Mouse (Mus musculus): Measurements from ENCODE around the gene Tssk1. TPM values are rescaled to one million over a fixed set of nuclear protein-coding genes. Genes with fewer than 3 reads are reported as not detected.

Tssk1 gene
- total RNA-seq, 1 experiment: not detected

DNA sequence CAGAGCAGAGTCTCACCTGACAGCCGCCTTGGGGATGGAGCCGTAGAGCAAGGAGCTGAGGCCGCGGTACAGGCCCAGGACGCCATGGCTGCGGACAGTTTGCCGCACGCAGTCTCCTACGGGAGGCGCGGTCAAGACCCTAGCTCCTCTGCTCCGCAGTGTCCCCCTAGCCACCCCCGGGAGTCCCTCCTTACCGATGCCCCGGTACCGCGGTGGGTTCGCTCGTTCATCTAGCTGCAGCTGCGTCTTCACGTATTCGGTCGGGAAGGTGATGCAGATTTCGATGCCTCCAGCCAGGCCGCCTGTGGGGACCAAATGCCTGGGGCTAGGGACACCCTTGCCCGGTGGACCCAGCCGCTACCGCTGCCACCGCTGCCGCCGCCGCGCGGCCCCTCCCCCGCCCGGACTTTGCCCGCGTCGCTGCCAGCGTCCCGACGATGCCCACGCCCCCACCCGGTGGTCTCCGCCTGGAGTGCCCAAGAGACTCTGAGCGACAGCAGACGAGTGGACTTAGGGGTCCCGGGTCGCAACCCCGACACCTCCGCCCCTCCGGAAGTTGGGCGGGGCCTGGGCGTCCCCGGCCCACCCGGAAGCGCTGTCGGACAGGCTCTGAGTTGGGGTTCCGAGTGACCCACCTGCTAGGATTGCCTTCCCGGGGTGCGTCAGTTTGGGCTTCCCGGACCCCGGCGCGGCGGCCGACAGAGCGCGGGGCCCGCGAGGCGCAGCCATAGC lies 33.5 kb downstream of the Tssk1 start:
- Histone ChIP-seq H3K27ac (ENCODE audit: insufficient read depth, low read depth, low read length, poor library complexity, severe bottlenecking) (peak overlapping the region; percentile 85), H3K9me3 (ENCODE audit: control insufficient read depth, insufficient read depth, low read depth, low read length) (no peaks in the 10 kb centered on the region), H3K36me3 (ENCODE audit: control insufficient read depth, insufficient read depth, low read length, poor library complexity, severe bottlenecking) (peaks cover 26% of the 10 kb centered on the region), H3K4me1 (ENCODE audit: control insufficient read depth in 2 of 2, insufficient read depth in 2 of 2, low read length in 2 of 2, poor library complexity in 1 of 2) (peaks cover 6 to 31% of the 10 kb centered on the region in 2 experiments; a peak in 3 of 4 replicates), H3K9ac (ENCODE audit: insufficient read depth, low read depth, low read length, poor library complexity, severe bottlenecking) (peak overlapping the region; percentile 87), H3K4me3 (ENCODE audit: insufficient read depth in 1 of 2, low read depth in 1 of 2, low read length in 2 of 2, poor library complexity in 1 of 2, severe bottlenecking in 1 of 2) (peak overlapping the region; percentile 88 to 92)
- in situ Hi-C loops (cut with MboI; ENCODE audit: low sequenced_read_pairs in 2 of 2, unreplicated experiment in 2 of 2): no loop called here
- no peak for DNase-seq (ENCODE audit: low read depth, low spot score)
- TF ChIP-seq HCFC1 (IDR thresholded peaks at IDR 0.05; ENCODE audit: borderline replicate concordance, insufficient read depth, low read length) (0 out of 2 replicates have a peak, but pooled peaks have one; percentile 25), MAFK (IDR thresholded peaks at IDR 0.05; ENCODE audit: insufficient read depth, low read depth, low read length) (no peak)

DNA sequence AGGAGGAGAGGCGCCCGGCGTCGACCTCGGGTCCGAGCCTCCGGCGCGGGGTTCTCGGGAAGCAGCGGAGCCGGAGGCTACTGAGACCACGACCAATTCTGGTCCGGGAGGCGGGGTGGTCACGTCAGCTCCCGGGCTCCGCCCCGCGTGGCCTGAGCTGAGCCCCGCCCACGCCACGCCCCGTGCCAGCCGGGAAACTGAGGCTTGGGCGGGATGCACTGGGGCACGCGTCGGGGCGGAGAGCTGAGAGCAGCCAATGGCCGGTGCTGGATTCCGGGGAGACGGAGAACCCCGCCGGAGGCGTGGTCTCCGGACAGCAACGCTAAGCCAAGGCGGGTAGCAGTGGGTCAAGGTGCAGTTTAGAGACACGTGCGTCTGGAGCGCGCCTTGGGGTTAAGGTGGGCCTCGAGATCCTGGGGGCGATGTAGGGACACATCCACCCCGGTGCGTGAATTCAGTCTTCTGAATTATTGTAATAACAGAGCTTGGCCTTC lies 34.1 kb downstream of the Tssk1 start, which contains the start of gene Slc25a1:
Slc25a1 (minus strand) TSS at position 133 of the 494 bp plus-strand sequence.
- DNase-seq (ENCODE audit: low read depth, low spot score): peak; percentile 55
- in situ Hi-C loops (cut with MboI; ENCODE audit: low sequenced_read_pairs in 2 of 2, unreplicated experiment in 2 of 2): no loop called here
- TF ChIP-seq ZNF384 (IDR thresholded peaks at IDR 0.05; ENCODE audit: low read depth, low read length): no peak
- TF ChIP-seq HCFC1 (IDR thresholded peaks at IDR 0.05; ENCODE audit: borderline replicate concordance, insufficient read depth, low read length): no peak
- no peak for TF ChIP-seq ZC3H11A (IDR thresholded peaks at IDR 0.05; ENCODE audit: borderline replicate concordance, low read depth, low read length)
- TF ChIP-seq CHD2 (IDR thresholded peaks at IDR 0.05; ENCODE audit: low read depth, low read length): no peak
- TF ChIP-seq MAFK (IDR thresholded peaks at IDR 0.05; ENCODE audit: insufficient read depth, low read depth, low read length): no peak

DNA sequence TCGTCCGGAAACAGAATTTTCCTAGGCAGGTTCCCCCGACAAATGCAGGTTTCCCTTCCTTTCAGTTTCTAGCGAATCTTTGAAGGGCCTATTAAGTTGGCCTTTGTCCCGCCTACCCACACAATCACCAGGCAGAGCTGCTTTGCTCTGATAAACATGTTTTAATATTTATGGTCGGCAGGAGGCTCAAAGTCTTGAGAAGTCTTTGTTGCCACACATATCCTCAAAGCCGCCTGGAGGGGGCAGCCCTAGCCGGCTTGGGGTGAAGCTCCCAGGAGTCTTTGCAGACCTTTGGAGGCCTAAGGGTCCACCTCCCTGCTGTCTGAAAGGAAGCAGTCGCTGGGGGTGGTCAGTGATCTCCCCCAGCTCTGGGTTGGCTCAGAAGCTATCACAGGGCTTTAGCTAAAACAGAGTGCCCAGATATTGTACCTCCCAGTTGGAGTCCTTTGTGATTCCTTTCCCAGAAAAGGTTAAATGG lies 34.6 kb downstream of the Tssk1 start:
- H3K9ac ChIP-seq (ENCODE audit: insufficient read depth, low read depth, low read length, poor library complexity, severe bottlenecking): peak overlapping the region; percentile 87
- H3K9me3 ChIP-seq (ENCODE audit: control insufficient read depth, insufficient read depth, low read depth, low read length): no peaks in the 10 kb centered on the region
- H3K36me3 ChIP-seq (ENCODE audit: control insufficient read depth, insufficient read depth, low read length, poor library complexity, severe bottlenecking): peaks cover 26% of the 10 kb centered on the region
- peak; percentile 92 for DNase-seq (ENCODE audit: low read depth, low spot score)
- H3K4me3 ChIP-seq (ENCODE audit: insufficient read depth in 1 of 2, low read depth in 1 of 2, low read length in 2 of 2, poor library complexity in 1 of 2, severe bottlenecking in 1 of 2): peak overlapping the region; percentile 88 to 92
- no peak for TF ChIP-seq MAFK (IDR thresholded peaks at IDR 0.05; ENCODE audit: insufficient read depth, low read depth, low read length)
- no peak for TF ChIP-seq ZC3H11A (IDR thresholded peaks at IDR 0.05; ENCODE audit: borderline replicate concordance, low read depth, low read length)
- TF ChIP-seq CHD2 (IDR thresholded peaks at IDR 0.05; ENCODE audit: low read depth, low read length): no peak
- no peak for TF ChIP-seq HCFC1 (IDR thresholded peaks at IDR 0.05; ENCODE audit: borderline replicate concordance, insufficient read depth, low read length)
- no peak for TF ChIP-seq ZNF384 (IDR thresholded peaks at IDR 0.05; ENCODE audit: low read depth, low read length)
- peak overlapping the region; percentile 90 for H3K27ac ChIP-seq (ENCODE audit: insufficient read depth, low read depth, low read length, poor library complexity, severe bottlenecking)
- in situ Hi-C loops (cut with MboI; ENCODE audit: low sequenced_read_pairs in 2 of 2, unreplicated experiment in 2 of 2): no loop called here
- H3K4me1 ChIP-seq (ENCODE audit: control insufficient read depth in 2 of 2, insufficient read depth in 2 of 2, low read length in 2 of 2, poor library complexity in 1 of 2): peaks cover 4 to 31% of the 10 kb centered on the region in 2 experiments; a peak in 2 of 4 replicates

More for the DNA sequence above, 34.1 kb downstream of the Tssk1 start, which contains the start of gene Slc25a1:
- peak within 1 kb of the TSS; percentile 88 to 92 for H3K4me3 ChIP-seq (ENCODE audit: insufficient read depth in 1 of 2, low read depth in 1 of 2, low read length in 2 of 2, poor library complexity in 1 of 2, severe bottlenecking in 1 of 2)
- H3K9ac ChIP-seq (ENCODE audit: insufficient read depth, low read depth, low read length, poor library complexity, severe bottlenecking): peak within 1 kb of the TSS; percentile 87
- H3K36me3 ChIP-seq (ENCODE audit: control insufficient read depth, insufficient read depth, low read length, poor library complexity, severe bottlenecking): peaks cover 26% of the 10 kb centered on the region
- H3K4me1 ChIP-seq (ENCODE audit: control insufficient read depth in 2 of 2, insufficient read depth in 2 of 2, low read length in 2 of 2, poor library complexity in 1 of 2): peaks cover 4 to 31% of the 10 kb centered on the region in 2 experiments; a peak in 3 of 4 replicates
- H3K27ac ChIP-seq (ENCODE audit: insufficient read depth, low read depth, low read length, poor library complexity, severe bottlenecking): peak within 1 kb of the TSS; percentile 90
- H3K9me3 ChIP-seq (ENCODE audit: control insufficient read depth, insufficient read depth, low read depth, low read length): no peaks in the 10 kb centered on the region

DNA sequence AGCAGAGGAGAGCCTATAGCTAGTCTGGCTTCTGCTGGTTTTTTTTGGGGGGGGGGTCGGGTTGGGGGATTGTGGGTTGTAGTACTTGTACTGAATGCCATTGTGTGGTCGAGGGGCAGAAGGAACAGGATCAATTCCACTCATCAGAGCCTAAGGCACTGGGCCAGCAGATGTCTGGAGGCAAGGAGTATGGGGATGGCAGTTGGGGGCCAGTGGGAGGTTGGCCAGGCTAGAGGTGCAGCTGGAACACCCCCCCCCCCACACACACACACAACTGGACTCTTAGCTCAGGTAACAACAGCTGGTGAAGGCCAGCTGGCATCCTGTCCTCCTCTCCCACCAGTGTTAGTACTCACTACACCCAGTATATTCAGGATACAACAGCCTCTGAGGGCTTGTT lies 35.2 kb downstream of the Tssk1 start:
- in situ Hi-C loops (cut with MboI; ENCODE audit: low sequenced_read_pairs in 2 of 2, unreplicated experiment in 2 of 2): no loop called here
- Histone ChIP-seq H3K4me3 (ENCODE audit: insufficient read depth in 1 of 2, low read depth in 1 of 2, low read length in 2 of 2, poor library complexity in 1 of 2, severe bottlenecking in 1 of 2) (no peak overlapping the region), H3K27ac (ENCODE audit: insufficient read depth, low read depth, low read length, poor library complexity, severe bottlenecking) (peak overlapping the region; percentile 77), H3K9ac (ENCODE audit: insufficient read depth, low read depth, low read length, poor library complexity, severe bottlenecking) (peak overlapping the region; percentile 1; the same call in 1 of the 2 replicates), H3K36me3 (ENCODE audit: control insufficient read depth, insufficient read depth, low read length, poor library complexity, severe bottlenecking) (peaks cover 26% of the 10 kb centered on the region), H3K4me1 (ENCODE audit: control insufficient read depth in 2 of 2, insufficient read depth in 2 of 2, low read length in 2 of 2, poor library complexity in 1 of 2) (peaks cover 4 to 31% of the 10 kb centered on the region in 2 experiments; a peak in 2 of 4 replicates), H3K9me3 (ENCODE audit: control insufficient read depth, insufficient read depth, low read depth, low read length) (no peaks in the 10 kb centered on the region)
- TF ChIP-seq CHD2 (IDR thresholded peaks at IDR 0.05; ENCODE audit: low read depth, low read length) (no peak), MAFK (IDR thresholded peaks at IDR 0.05; ENCODE audit: insufficient read depth, low read depth, low read length) (no peak), ZNF384 (IDR thresholded peaks at IDR 0.05; ENCODE audit: low read depth, low read length) (no peak), HCFC1 (IDR thresholded peaks at IDR 0.05; ENCODE audit: borderline replicate concordance, insufficient read depth, low read length) (no peak), ZC3H11A (IDR thresholded peaks at IDR 0.05; ENCODE audit: borderline replicate concordance, low read depth, low read length) (no peak)
- no peak for DNase-seq (ENCODE audit: low read depth, low spot score)

All from ES-E14 (cell line).